Mouse (Mus musculus) neural tube, embryonic 15.5 days (tissue): ENCODE data around the gene Gm12248. TPM values are rescaled to one million over a fixed set of nuclear protein-coding genes. Genes with fewer than 3 reads are reported as not detected.

Source experiments
- ATAC-seq: fragments of 200-750 bp; cut with Nextera tagmentation; 2 replicates; pipeline ENCODE4 v1.8.0; 2017; ENCODE audit warnings: mild to moderate bottlenecking, moderate TSS enrichment, moderate library complexity; ENCODE audit not compliant: low FRiP score
- H3K27ac ChIP-seq: fragments of 300-500 bp; sonication (generic); replicated peaks from 2 replicates; pipeline ENCODE4 v1.5.1; 2015; ENCODE audit warnings: mild to moderate bottlenecking, inconsistent platforms
- H3K27me3 ChIP-seq: fragments of 300-500 bp; sonication (generic); replicated peaks from 2 replicates; pipeline ENCODE4 v1.6.1; 2015; ENCODE audit warnings: inconsistent platforms
- H3K36me3 ChIP-seq: fragments of 300-500 bp; sonication (generic); 2 replicates; pipeline ENCODE4 v1.6.1; 2015; ENCODE audit warnings: inconsistent platforms
- H3K4me1 ChIP-seq: fragments of 300-500 bp; sonication (generic); 2 replicates; pipeline ENCODE4 v1.6.1; 2015; ENCODE audit warnings: inconsistent platforms
- H3K4me2 ChIP-seq: fragments of 300-500 bp; sonication (generic); 2 replicates; pipeline ENCODE4 v1.6.1; 2015; ENCODE audit warnings: inconsistent platforms, mild to moderate bottlenecking, moderate library complexity
- H3K4me3 ChIP-seq: fragments of 300-500 bp; sonication (generic); replicated peaks from 2 replicates; pipeline ENCODE4 v1.5.1; 2015; ENCODE audit warnings: mild to moderate bottlenecking, inconsistent platforms
- H3K9ac ChIP-seq: fragments of 300-500 bp; sonication (generic); replicated peaks from 2 replicates; pipeline ENCODE4 v1.6.1; 2015; ENCODE audit warnings: mild to moderate bottlenecking, inconsistent platforms
- H3K9me3 ChIP-seq: fragments of 300-500 bp; sonication (generic); replicated peaks from 2 replicates; pipeline ENCODE4 v1.6.1; 2016; ENCODE audit warnings: inconsistent platforms
- WGBS: fragments of 180-500 bp; shearing (Covaris S2); methylation state at CpG from one replicate; pipeline ENCODE4 v1.1.7; 2015; ENCODE audit warnings: mixed read lengths; 5-methylcytosine and 5-hydroxymethylcytosine counted together
- polyA plus RNA-seq: library from polyadenylated mRNA; unstranded; fragments of >200 nt; fragmentation: Nextera tagmentation; extraction: Ambion mirVana; gene quantifications from 2 replicates; pipeline ENCODE4 v1.2.1, GENCODE M21; 2015

Gm12248 gene
- polyA plus RNA-seq, 1 experiment from 2014 or later: not detected

- WGBS: 76% methylated on average over 1 of the region's 1 CpGs
- no peak overlapping the region for H3K27ac ChIP-seq
- peaks cover 21% of the 10 kb centered on the region for H3K4me1 ChIP-seq
- no peak for ATAC-seq
- H3K36me3 ChIP-seq: no peaks in the 10 kb centered on the region
- no peak overlapping the region for H3K4me2 ChIP-seq
- H3K9me3 ChIP-seq: no peaks in the 10 kb centered on the region
- no peaks in the 10 kb centered on the region for H3K27me3 ChIP-seq
- no peak overlapping the region for H3K4me3 ChIP-seq
- H3K9ac ChIP-seq: no peak overlapping the region
Observed at GRCm38 (mm10) chr11:58026860-58027259, 66.1 kb downstream of the Gm12248 start.

GRCm38 (mm10) chr11:58026337-58026736 is 66.6 kb downstream of the Gm12248 start:
- H3K9ac ChIP-seq: no peak overlapping the region
- no peak overlapping the region for H3K27ac ChIP-seq
- no peak overlapping the region for H3K4me3 ChIP-seq
- H3K9me3 ChIP-seq: no peaks in the 10 kb centered on the region
- no peaks in the 10 kb centered on the region for H3K27me3 ChIP-seq
- H3K36me3 ChIP-seq: no peaks in the 10 kb centered on the region
- H3K4me2 ChIP-seq: no peak overlapping the region
- peaks cover 22% of the 10 kb centered on the region for H3K4me1 ChIP-seq
- 72% methylated on average over 3 of the region's 3 CpGs for WGBS
- ATAC-seq: no peak

GRCm38 (mm10) chr11:58025881-58026280 is 67.1 kb downstream of the Gm12248 start:
- Histone ChIP-seq H3K9ac (no peak overlapping the region), H3K27ac (no peak overlapping the region), H3K36me3 (no peaks in the 10 kb centered on the region), H3K4me1 (peaks cover 26% of the 10 kb centered on the region), H3K27me3 (no peaks in the 10 kb centered on the region), H3K4me2 (no peak overlapping the region), H3K4me3 (no peak overlapping the region), H3K9me3 (no peaks in the 10 kb centered on the region)
- 92% methylated on average over 4 of the region's 4 CpGs for WGBS
- ATAC-seq: no peak

- no peaks in the 10 kb centered on the region for H3K36me3 ChIP-seq
- no peak overlapping the region for H3K4me2 ChIP-seq
- H3K9ac ChIP-seq: no peak overlapping the region
- WGBS: 84% methylated on average over 2 of the region's 2 CpGs
- no peak overlapping the region for H3K4me3 ChIP-seq
- no peaks in the 10 kb centered on the region for H3K9me3 ChIP-seq
- H3K4me1 ChIP-seq: peaks cover 29% of the 10 kb centered on the region
- no peak overlapping the region for H3K27ac ChIP-seq
- no peak for ATAC-seq
- no peaks in the 10 kb centered on the region for H3K27me3 ChIP-seq
Observed at GRCm38 (mm10) chr11:58024671-58025070, 68.3 kb downstream of the Gm12248 start.

- Histone ChIP-seq H3K9ac (no peak overlapping the region), H3K27ac (no peak overlapping the region), H3K27me3 (no peaks in the 10 kb centered on the region), H3K4me1 (peaks cover 29% of the 10 kb centered on the region), H3K4me3 (no peak overlapping the region), H3K4me2 (no peak overlapping the region), H3K36me3 (no peaks in the 10 kb centered on the region), H3K9me3 (no peaks in the 10 kb centered on the region)
- WGBS: 85% methylated on average over 1 of the region's 1 CpGs
- ATAC-seq: no peak
Observed at GRCm38 (mm10) chr11:58024271-58024670, 68.7 kb downstream of the Gm12248 start.

- Histone ChIP-seq H3K4me3 (no peak overlapping the region), H3K36me3 (no peaks in the 10 kb centered on the region), H3K4me2 (no peak overlapping the region), H3K4me1 (peaks cover 41% of the 10 kb centered on the region), H3K27me3 (no peaks in the 10 kb centered on the region), H3K9ac (no peak overlapping the region), H3K27ac (peak overlapping the region; percentile 18; the same call in 1 of the 2 replicates), H3K9me3 (no peaks in the 10 kb centered on the region)
- ATAC-seq: no peak
- WGBS: 37% methylated on average over 2 of the region's 2 CpGs
Observed at GRCm38 (mm10) chr11:58021618-58022017, 71.3 kb downstream of the Gm12248 start.

GRCm38 (mm10) chr11:58021095-58021494 is 71.8 kb downstream of the Gm12248 start:
- Histone ChIP-seq H3K9me3 (no peaks in the 10 kb centered on the region), H3K4me1 (peaks cover 47% of the 10 kb centered on the region), H3K4me2 (no peak overlapping the region), H3K36me3 (no peaks in the 10 kb centered on the region), H3K9ac (no peak overlapping the region), H3K27ac (peak overlapping the region; percentile 18; the same call in 1 of the 2 replicates), H3K4me3 (no peak overlapping the region), H3K27me3 (no peaks in the 10 kb centered on the region)
- 76% methylated on average over 1 of the region's 1 CpGs for WGBS
- ATAC-seq: no peak

- Histone ChIP-seq H3K9ac (no peak overlapping the region), H3K27ac (no peak overlapping the region), H3K4me2 (no peak overlapping the region), H3K9me3 (no peaks in the 10 kb centered on the region), H3K36me3 (no peaks in the 10 kb centered on the region), H3K27me3 (no peaks in the 10 kb centered on the region), H3K4me3 (no peak overlapping the region), H3K4me1 (peaks cover 53% of the 10 kb centered on the region)
- no peak for ATAC-seq
- 96% methylated on average over 4 of the region's 4 CpGs for WGBS
Observed at GRCm38 (mm10) chr11:58018701-58019100, 74.2 kb downstream of the Gm12248 start.

GRCm38 (mm10) chr11:58018287-58018686 is 74.6 kb downstream of the Gm12248 start:
- no peak overlapping the region for H3K9ac ChIP-seq
- H3K36me3 ChIP-seq: no peaks in the 10 kb centered on the region
- ATAC-seq: no peak
- H3K27ac ChIP-seq: no peak overlapping the region
- no peak overlapping the region for H3K4me3 ChIP-seq
- no peaks in the 10 kb centered on the region for H3K27me3 ChIP-seq
- peaks cover 53% of the 10 kb centered on the region for H3K4me1 ChIP-seq
- no peak overlapping the region for H3K4me2 ChIP-seq
- WGBS: 69% methylated on average over 2 of the region's 2 CpGs
- no peaks in the 10 kb centered on the region for H3K9me3 ChIP-seq

- Histone ChIP-seq H3K27me3 (no peaks in the 10 kb centered on the region), H3K9me3 (no peaks in the 10 kb centered on the region), H3K4me2 (no peak overlapping the region), H3K36me3 (no peaks in the 10 kb centered on the region), H3K9ac (no peak overlapping the region), H3K4me1 (peaks cover 57% of the 10 kb centered on the region), H3K27ac (no peak overlapping the region), H3K4me3 (no peak overlapping the region)
- ATAC-seq: no peak
- WGBS: 78% methylated on average over 1 of the region's 1 CpGs
Observed at GRCm38 (mm10) chr11:58017422-58017821, 75.5 kb downstream of the Gm12248 start.

- Histone ChIP-seq H3K4me2 (no peak overlapping the region), H3K4me1 (peaks cover 57% of the 10 kb centered on the region), H3K9ac (no peak overlapping the region), H3K27me3 (no peaks in the 10 kb centered on the region), H3K9me3 (no peaks in the 10 kb centered on the region), H3K27ac (no peak overlapping the region), H3K36me3 (no peaks in the 10 kb centered on the region), H3K4me3 (no peak overlapping the region)
- WGBS: 69% methylated on average over 3 of the region's 3 CpGs
- ATAC-seq: no peak
Observed at GRCm38 (mm10) chr11:58016371-58016770, 76.6 kb downstream of the Gm12248 start.

- Histone ChIP-seq H3K27me3 (no peaks in the 10 kb centered on the region), H3K4me2 (no peak overlapping the region), H3K4me1 (peaks cover 57% of the 10 kb centered on the region), H3K9me3 (no peaks in the 10 kb centered on the region), H3K27ac (no peak overlapping the region), H3K4me3 (no peak overlapping the region), H3K9ac (no peak overlapping the region), H3K36me3 (no peaks in the 10 kb centered on the region)
- no peak for ATAC-seq
- 80% methylated on average over 2 of the region's 2 CpGs for WGBS
Observed at GRCm38 (mm10) chr11:58015339-58015738, 77.6 kb downstream of the Gm12248 start.

- Histone ChIP-seq H3K36me3 (no peaks in the 10 kb centered on the region), H3K27me3 (no peaks in the 10 kb centered on the region), H3K4me3 (no peak overlapping the region), H3K9ac (no peak overlapping the region), H3K27ac (no peak overlapping the region), H3K9me3 (no peaks in the 10 kb centered on the region), H3K4me1 (peaks cover 60% of the 10 kb centered on the region), H3K4me2 (no peak overlapping the region)
- 76% methylated on average over 1 of the region's 1 CpGs for WGBS
- no peak for ATAC-seq
Observed at GRCm38 (mm10) chr11:58014604-58015003, 78.3 kb downstream of the Gm12248 start.
